Mouse (Mus musculus) heart, postnatal 0 days (tissue): ENCODE measurements at regions not wholly inside any gene's neighbourhood (a gene's known extent, or its start where the extent isn't known, plus 50 kb on each side); places are given as distances from the start of the nearest gene placed in this dataset.

Experiments
- ATAC-seq: fragments of 200-750 bp; cut with Nextera tagmentation; 2 replicates; pipeline ENCODE4 v1.8.0; 2017; ENCODE audit warnings: low read depth, moderate number of reproducible peaks, moderate library complexity; ENCODE audit not compliant: insufficient read depth
- DNase-seq: peaks from one replicate; pipeline ENCODE4 v3.0.0-alpha.2; 2016; ENCODE audit warnings: low spot score
- H3K27ac ChIP-seq: fragments of 300-500 bp; sonication (generic); 2 replicates; pipeline ENCODE4 v1.5.1; 2014; ENCODE audit warnings: low read depth, mild to moderate bottlenecking
- H3K27me3 ChIP-seq: fragments of 300-500 bp; sonication (generic); 2 replicates; pipeline ENCODE4 v1.6.1; 2014; ENCODE audit warnings: low read length, mixed read lengths; ENCODE audit not compliant: control insufficient read depth, insufficient read depth
- H3K36me3 ChIP-seq: fragments of 300-500 bp; sonication (generic); replicated peaks from 2 replicates; pipeline ENCODE4 v1.6.1; 2014; ENCODE audit warnings: low read length, mixed read lengths; ENCODE audit not compliant: control insufficient read depth, insufficient read depth
- H3K4me1 ChIP-seq: fragments of 300-500 bp; sonication (generic); 2 replicates; pipeline ENCODE4 v1.6.1; 2014; ENCODE audit warnings: antibody characterized with exemption; ENCODE audit not compliant: control insufficient read depth, insufficient read depth
- H3K4me2 ChIP-seq: fragments of 300-500 bp; sonication (generic); 2 replicates; pipeline ENCODE4 v1.6.1; 2014; ENCODE audit warnings: low read depth, mild to moderate bottlenecking, low read length, moderate library complexity
- H3K4me3 ChIP-seq: fragments of 300-500 bp; sonication (generic); 2 replicates; pipeline ENCODE4 v1.5.1; 2014; ENCODE audit warnings: low read depth, low read length
- H3K9ac ChIP-seq: fragments of 300-500 bp; sonication (generic); replicated peaks from 2 replicates; pipeline ENCODE4 v1.6.1; 2014; ENCODE audit warnings: low read depth, low read length, mixed read lengths
- H3K9me3 ChIP-seq: fragments of 300-500 bp; sonication (generic); replicated peaks from 2 replicates; pipeline ENCODE4 v1.6.1; 2016; ENCODE audit warnings: low read length; ENCODE audit not compliant: control insufficient read depth
- CTCF ChIP-seq: IDR thresholded peaks from 2 replicates; pipeline ENCODE4 v1.5.1; 2016; ENCODE audit warnings: antibody characterized with exemption, control low read depth, low read depth
- EP300 ChIP-seq: IDR thresholded peaks from 2 replicates; pipeline ENCODE4 v1.6.1; 2016; ENCODE audit warnings: antibody characterized with exemption, low read depth
- WGBS: fragments of 180-500 bp; shearing (Covaris S2); extraction: QIAGEN DNeasy Blood & Tissue Kit; methylation state at CpG from one replicate; pipeline ENCODE4 v1.1.7; 2014; 5-methylcytosine and 5-hydroxymethylcytosine counted together

GRCm38 (mm10) chr10:9055274-9055673 is 169.4 kb upstream of the Sash1 start:
- Histone ChIP-seq H3K4me1 (no peaks in the 10 kb centered on the region), H3K36me3 (no peaks in the 10 kb centered on the region), H3K4me2 (no peak overlapping the region), H3K9ac (no peak overlapping the region), H3K9me3 (no peaks in the 10 kb centered on the region), H3K4me3 (no peak overlapping the region), H3K27me3 (no peaks in the 10 kb centered on the region), H3K27ac (no peak overlapping the region)
- WGBS, result 67% methylated on average over 3 of the region's 3 CpGs
- ATAC-seq (no peak), DNase-seq (no peak)
- TF ChIP-seq CTCF, result no peak
- no peak for TF ChIP-seq EP300

- DNase-seq, result peak; percentile 13
- WGBS, result 48% methylated on average over 4 of the region's 4 CpGs
- TF ChIP-seq CTCF (peak; percentile 78), EP300 (no peak)
Observed at GRCm38 (mm10) chr10:9053371-9053770, 167.5 kb upstream of the Sash1 start.

DNA sequence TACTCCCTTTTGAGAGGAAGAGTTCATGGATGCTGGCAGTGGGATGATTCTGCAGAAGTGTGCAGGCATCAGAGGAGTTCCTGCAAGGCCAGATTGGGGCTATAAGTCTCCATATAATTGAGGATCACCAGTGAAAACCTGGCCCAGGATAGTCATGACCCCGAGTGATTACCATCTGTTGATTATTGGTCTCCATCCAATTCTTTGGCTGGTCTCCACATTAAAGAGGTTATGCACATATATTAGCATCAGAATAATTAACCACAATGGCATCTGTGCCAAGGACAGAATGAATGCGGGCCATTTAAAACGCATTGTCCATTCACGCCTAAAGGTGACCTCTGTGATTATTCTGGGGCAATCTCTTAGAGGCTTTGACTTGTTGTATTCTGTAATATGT is 161.5 kb upstream of the Sash1 start:
- Histone ChIP-seq H3K9ac (no peak overlapping the region), H3K27me3 (no peaks in the 10 kb centered on the region), H3K36me3 (no peaks in the 10 kb centered on the region), H3K27ac (no peak overlapping the region), H3K4me1 (no peaks in the 10 kb centered on the region), H3K4me3 (no peak overlapping the region), H3K9me3 (no peaks in the 10 kb centered on the region), H3K4me2 (no peak overlapping the region)
- TF ChIP-seq CTCF (no peak), EP300 (no peak)
- ATAC-seq (no peak), DNase-seq (no peak)
- 86% methylated on average over 4 of the region's 4 CpGs for WGBS

More at GRCm38 (mm10) chr10:9053371-9053770, 167.5 kb upstream of the Sash1 start:
- Histone ChIP-seq H3K9me3 (no peaks in the 10 kb centered on the region), H3K27ac (no peak overlapping the region), H3K27me3 (no peaks in the 10 kb centered on the region), H3K4me2 (no peak overlapping the region), H3K36me3 (no peaks in the 10 kb centered on the region), H3K9ac (no peak overlapping the region), H3K4me3 (no peak overlapping the region), H3K4me1 (no peaks in the 10 kb centered on the region)
- no peak for ATAC-seq

DNA sequence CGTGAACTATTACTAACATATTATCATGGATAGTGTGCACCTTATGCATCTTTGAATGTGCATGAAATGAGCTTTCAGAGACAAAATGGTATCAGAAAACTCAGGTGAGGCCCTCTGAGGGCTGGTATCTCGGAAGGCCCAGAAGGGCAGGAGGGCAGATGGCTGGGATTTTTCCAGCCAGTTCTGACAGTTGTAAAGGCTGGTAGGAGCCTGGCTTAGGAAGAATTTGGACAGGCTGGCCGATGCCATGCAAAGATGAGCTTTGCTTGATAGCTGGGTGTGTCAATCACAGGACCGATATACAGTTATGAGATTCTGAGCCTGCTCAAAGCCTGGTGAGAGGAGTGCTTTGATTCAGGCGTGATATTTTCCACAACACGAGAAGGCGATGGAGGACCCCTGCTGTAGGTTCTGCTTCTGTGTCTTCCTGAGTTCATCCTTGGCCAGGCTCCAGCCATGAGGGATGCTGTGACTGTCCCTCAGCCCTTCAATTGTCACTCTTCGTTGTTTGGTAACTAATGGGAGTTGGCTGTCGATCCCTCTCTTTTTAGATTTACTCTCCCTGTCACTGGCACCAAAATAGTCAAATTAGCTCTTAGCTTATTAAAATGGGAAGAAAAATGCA is 159.0 kb upstream of the Sash1 start:
- DNase-seq, result no peak
- H3K4me1 ChIP-seq, result no peaks in the 10 kb centered on the region
- H3K9ac ChIP-seq, result no peak overlapping the region
- H3K27ac ChIP-seq, result no peak overlapping the region
- no peaks in the 10 kb centered on the region for H3K36me3 ChIP-seq
- TF ChIP-seq CTCF, result no peak
- no peak for TF ChIP-seq EP300
- H3K27me3 ChIP-seq, result no peaks in the 10 kb centered on the region
- WGBS, result 76% methylated on average over 9 of the region's 9 CpGs
- no peaks in the 10 kb centered on the region for H3K9me3 ChIP-seq
- ATAC-seq, result no peak
- no peak overlapping the region for H3K4me3 ChIP-seq
- no peak overlapping the region for H3K4me2 ChIP-seq

- H3K4me3 ChIP-seq, result no peak overlapping the region
- no peaks in the 10 kb centered on the region for H3K9me3 ChIP-seq
- no peak overlapping the region for H3K4me2 ChIP-seq
- H3K4me1 ChIP-seq, result no peaks in the 10 kb centered on the region
- WGBS, result 96% methylated on average over 1 of the region's 1 CpGs
- no peaks in the 10 kb centered on the region for H3K27me3 ChIP-seq
- no peak for DNase-seq
- H3K36me3 ChIP-seq, result no peaks in the 10 kb centered on the region
- TF ChIP-seq EP300 (no peak), CTCF (no peak)
- H3K27ac ChIP-seq, result no peak overlapping the region
- H3K9ac ChIP-seq, result no peak overlapping the region
- ATAC-seq, result no peak
Observed at GRCm38 (mm10) chr10:9043507-9043906, 157.6 kb upstream of the Sash1 start.

DNA sequence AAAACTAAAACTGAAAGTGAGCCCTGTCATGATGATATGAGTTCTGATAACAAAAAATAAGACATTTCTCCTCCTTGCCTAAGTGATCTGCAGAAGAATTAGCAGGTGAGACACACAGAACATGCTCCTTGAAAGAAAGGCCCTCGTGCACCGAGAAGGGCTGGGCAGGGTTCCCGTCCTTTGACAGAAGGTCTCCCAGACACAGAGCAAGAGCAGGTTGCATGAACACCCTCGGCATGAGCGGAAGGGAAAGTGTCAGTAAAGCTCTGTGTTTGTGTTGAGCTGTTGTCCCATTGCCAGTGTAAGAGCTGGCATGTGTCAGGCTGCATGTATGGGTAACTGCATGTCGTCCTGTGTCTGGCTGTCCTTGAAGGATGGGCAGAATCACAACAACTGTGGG is 144.6 kb upstream of the Sash1 start:
- no peaks in the 10 kb centered on the region for H3K9me3 ChIP-seq
- H3K4me2 ChIP-seq, result no peak overlapping the region
- 78% methylated on average over 6 of the region's 6 CpGs for WGBS
- no peak overlapping the region for H3K9ac ChIP-seq
- DNase-seq (no peak), ATAC-seq (no peak)
- no peaks in the 10 kb centered on the region for H3K36me3 ChIP-seq
- no peak overlapping the region for H3K27ac ChIP-seq
- no peaks in the 10 kb centered on the region for H3K27me3 ChIP-seq
- H3K4me1 ChIP-seq, result no peaks in the 10 kb centered on the region
- no peak for TF ChIP-seq CTCF
- no peak for TF ChIP-seq EP300
- H3K4me3 ChIP-seq, result no peak overlapping the region
